Mouse (Mus musculus) brain, embryonic 14.5 days (tissue): ENCODE results near the gene Ezh2.

Experiments
- CTCF ChIP-seq: fragments of 200-500 bp; IDR thresholded peaks from 2 replicates; pipeline ENCODE4 v1.5.1; 2012; ENCODE audit warnings: inconsistent platforms, mild to moderate bottlenecking, moderate library complexity, borderline replicate concordance; ENCODE audit not compliant: insufficient read depth, insufficient read length; ENCODE audit errors: extremely low read depth
- POLR2A ChIP-seq: fragments of 200-500 bp; IDR thresholded peaks from 2 replicates; pipeline ENCODE4 v1.6.1; 2012; ENCODE audit warnings: mild to moderate bottlenecking, inconsistent platforms, borderline replicate concordance; ENCODE audit not compliant: poor library complexity, insufficient read depth, insufficient read length, severe bottlenecking; ENCODE audit errors: extremely low read depth

DNA sequence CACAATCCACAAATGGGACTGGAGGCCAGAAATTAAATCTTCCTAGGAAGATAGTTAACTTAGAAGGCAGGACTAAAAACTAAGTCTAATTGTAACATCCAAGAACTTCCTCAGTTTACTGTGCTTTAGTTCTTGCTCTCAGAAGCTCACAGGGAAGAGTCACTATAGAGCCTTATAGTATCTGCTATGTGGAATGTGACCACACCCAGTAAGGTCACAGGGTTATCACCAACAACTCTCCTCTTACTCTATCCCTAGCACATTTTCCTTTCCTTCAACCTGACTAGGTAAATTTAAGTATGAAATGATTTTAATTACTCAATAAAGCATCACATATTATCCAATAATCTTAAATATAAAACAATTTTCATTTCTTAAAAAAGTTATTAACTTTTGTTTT is 34.7 kb downstream of the Ezh2 start:
- no peak for TF ChIP-seq CTCF
- no peak for TF ChIP-seq POLR2A
